Mouse (Mus musculus) WW6 (cell line): ENCODE measurements at regions not wholly inside any gene's neighbourhood (a gene's known extent, or its start where the extent isn't known, plus 50 kb on each side); places are given as distances from the start of the nearest gene placed in this dataset.

Source experiments
- DNase-seq: peaks from one replicate; pipeline ENCODE4 v3.0.0-alpha.2; 2013; ENCODE audit warnings: low read depth, low spot score

GRCm38 (mm10) chr1:77567657-77568056 lies 52.8 kb upstream of the Epha4 start:
- DNase-seq = no peak
